Mouse (Mus musculus): ENCODE measurements around the gene Iqub.
A peak's percentile ranks its signal among the peaks of the same experiment; 100 is the strongest.

Iqub gene

GRCm38 (mm10) chr6:24514552-24515284, at the start of gene Iqub:
Gene Iqub (minus strand): TSS chr6:24515067.
- DNase-seq (ENCODE audit: low read depth, low spot score), result peak; percentile 41

DNA sequence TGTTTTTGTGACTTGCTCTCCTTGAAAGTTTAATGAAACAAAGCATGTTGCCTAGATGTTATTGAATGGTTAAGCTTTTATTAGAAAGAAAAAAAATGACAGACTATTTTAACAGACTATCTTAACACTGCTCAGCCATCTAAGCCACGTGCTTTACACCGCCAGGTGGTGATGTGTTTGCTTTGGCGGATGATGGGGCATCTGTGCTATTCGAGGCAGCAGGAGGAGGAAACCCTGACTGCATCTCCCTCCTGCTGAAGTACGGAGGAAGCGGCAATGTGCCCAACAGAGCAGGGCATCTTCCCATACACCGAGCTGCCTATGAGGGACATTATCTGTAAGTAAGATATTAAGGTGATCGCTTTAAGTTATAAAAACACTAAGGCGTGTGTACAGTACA, 49.2 kb upstream of the Iqub start:
- DNase-seq (ENCODE audit: low read depth, low spot score), result no peak

DNA sequence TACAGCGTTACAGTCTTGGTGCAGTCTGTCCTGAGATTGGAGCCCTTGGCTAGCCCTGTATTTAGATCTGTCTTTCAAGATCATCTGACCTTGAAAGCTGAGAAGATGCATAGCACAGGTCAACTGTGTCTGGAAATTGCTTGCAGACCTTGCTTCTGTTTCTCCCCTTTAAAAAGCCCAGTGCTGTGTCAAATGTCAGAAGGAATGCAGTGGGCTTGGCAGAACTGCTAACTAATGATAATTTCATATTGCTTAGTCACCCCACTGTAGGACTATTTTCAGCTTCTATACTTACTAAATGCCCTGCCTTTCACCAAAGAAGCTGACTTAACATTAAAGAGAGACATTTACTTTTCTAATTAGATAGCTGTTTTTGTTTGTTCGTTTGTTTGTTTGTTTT, 40.6 kb upstream of the Iqub start:
- DNase-seq (ENCODE audit: low read depth, low spot score), result no peak

DNA sequence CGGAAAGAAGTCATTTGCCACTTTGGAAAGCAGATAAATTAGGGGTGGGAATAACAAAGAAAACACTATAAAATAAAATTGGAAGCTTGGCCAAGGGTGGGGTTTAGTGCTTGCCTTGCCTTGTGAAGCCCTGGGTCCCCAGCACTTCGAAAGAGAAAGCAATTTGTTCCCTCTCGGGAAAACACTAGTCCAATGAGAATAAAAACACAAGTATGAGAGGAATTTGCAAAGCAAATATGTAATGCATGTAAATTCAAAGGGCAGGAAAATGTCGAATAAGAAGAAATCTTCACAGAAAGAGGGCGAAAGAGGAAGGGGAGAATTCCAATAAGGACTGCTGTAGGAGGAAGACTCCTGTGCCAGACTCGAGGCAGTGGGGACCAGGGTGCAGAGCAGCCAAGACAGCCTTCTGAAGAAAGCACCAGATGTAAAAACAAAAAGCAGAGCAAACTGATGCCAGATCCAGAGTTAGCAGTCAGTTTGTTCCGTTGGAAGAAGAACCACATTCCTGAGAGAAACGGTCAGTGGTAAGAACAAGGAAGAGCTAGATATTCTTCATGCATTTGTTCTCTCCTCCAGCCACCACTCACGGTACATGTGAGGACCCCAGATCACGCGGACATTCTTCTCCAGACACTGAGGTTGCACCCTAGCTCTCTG, 39.7 kb upstream of the Iqub start:
- DNase-seq (ENCODE audit: low read depth, low spot score), result no peak

DNA sequence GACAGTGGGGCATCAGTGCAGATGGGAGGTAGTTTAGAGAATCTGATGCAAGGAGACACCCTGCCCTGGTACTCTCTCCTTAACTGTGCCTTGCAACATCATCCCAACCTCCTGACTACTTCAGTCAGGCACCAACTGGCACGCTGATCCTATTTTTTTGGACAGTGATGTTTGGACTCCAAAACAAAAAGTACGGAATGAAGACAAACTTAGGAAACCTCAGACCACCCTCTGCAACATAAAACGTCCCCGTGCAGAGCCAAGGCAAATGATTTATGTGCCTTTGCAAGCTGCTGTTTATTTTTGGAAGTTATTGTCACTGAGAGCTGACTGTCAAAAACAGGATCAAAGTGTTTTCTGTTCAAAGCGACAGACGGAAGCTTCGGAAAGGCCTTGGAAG, 37.2 kb upstream of the Iqub start:
- no peak for DNase-seq (ENCODE audit: low read depth, low spot score)

- no peak for DNase-seq (ENCODE audit: low read depth, low spot score)
These were observed 34.9 kb upstream of the Iqub start for GRCm38 (mm10) chr6:24549801-24550200.

- no peak for DNase-seq (ENCODE audit: low read depth, low spot score)
These were observed 32.0 kb upstream of the Iqub start for GRCm38 (mm10) chr6:24546716-24547420.

DNA sequence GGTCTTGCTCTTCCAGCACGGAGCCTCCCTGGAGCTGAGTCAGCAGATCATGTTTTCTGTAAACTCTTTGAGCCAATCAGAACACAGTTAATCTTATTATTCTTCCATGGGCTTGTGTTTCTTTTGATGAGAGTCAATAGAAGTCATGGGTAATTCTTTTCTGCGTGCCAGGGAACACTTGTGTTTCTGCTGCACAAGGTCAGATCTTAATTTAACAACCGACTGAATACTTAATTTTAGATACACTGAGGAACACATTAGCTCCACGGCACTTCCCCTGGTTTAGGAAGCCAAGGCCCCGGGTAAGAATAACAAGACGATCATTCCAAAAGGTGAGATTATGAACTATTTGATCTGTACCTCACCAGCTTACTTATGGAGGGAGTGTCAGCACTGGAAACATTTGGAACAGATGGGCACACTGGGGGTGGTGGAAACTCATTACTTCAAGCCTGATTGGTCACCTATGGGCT, 28.3 kb upstream of the Iqub start:
- no peak for DNase-seq (ENCODE audit: low read depth, low spot score)

- no peak for DNase-seq (ENCODE audit: low read depth, low spot score)
These were observed 27.5 kb upstream of the Iqub start for GRCm38 (mm10) chr6:24542393-24542792.

DNA sequence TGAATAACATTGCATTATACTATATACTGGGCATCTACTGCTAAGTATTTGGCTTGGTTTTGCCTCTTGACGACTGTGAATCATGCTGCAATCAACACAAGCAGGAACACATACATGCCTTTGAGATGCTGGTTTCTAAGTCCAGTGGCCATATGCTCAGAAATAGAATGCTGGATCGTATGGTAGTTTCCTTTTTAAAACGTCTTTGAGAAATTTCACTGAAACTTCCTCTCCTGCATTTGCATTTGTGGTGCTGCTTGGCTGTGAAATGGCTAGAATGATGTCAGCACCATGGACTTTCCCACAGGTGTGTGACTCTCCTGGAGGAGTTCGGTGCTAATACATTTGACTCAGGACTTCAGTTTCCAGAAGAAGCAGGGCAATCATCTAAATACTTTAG, 25.2 kb upstream of the Iqub start:
- DNase-seq (ENCODE audit: low read depth, low spot score), result no peak

- DNase-seq (ENCODE audit: low read depth, low spot score), result no peak
These were observed 23.6 kb upstream of the Iqub start for GRCm38 (mm10) chr6:24538435-24538834.

DNA sequence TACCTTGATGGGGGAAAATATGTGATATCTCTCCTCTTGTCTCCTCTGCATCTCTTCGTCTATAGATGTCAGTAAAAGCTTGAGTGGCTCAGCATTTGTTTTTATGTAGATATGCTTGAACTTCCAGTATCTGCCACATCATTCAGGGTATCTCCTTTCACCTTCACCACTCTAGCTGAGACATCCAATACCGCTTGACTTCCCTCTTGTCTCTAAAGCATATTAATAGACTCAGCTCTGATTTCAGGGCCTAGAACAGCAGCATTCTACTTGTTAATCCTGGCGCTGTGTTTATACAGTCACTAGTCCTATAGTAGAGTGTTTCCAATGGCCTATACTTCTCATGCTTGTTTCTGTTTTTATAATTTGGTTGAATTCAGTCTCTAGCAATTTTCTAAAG, 17.9 kb upstream of the Iqub start:
- no peak for DNase-seq (ENCODE audit: low read depth, low spot score)

GRCm38 (mm10) chr6:24530711-24531420, 16.0 kb upstream of the Iqub start:
- DNase-seq (ENCODE audit: low read depth, low spot score), result no peak

DNA sequence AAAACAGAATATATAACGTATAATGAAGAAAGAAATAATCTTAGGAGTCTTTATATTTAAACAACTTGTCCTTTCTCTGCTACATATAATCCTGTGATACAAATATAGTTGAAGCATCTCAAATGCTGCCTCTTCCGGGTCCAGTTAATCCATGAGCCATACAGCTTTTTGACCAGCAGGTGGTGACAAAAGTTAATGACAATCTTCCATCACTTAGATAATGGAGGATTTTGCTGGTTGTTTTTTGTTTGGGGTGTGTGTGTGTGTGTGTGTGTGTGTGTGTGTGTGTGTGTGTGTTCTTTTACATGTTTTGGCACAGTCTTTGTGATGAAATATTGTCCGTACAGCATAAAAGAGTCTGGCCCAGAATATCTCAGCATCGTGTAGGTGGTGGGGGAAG, 15.3 kb upstream of the Iqub start:
- DNase-seq (ENCODE audit: low read depth, low spot score), result peak; percentile 64

DNA sequence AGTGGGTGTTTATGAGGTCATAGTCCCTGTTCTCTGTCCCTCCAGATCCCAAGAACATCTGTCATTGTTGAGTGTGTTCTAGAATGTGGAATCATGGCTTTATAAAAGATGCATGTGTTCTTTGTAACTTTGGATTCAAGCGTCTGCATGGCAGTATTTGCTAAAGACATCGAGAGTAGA, 13.1 kb upstream of the Iqub start, which contains the start of gene Asb15:
TSS of gene Asb15 (plus strand) at position 81 of the 180 bp plus-strand sequence.
- no peak for DNase-seq (ENCODE audit: low read depth, low spot score)

- peak; percentile 99 for DNase-seq (ENCODE audit: low read depth, low spot score)
These were observed 12.5 kb upstream of the Iqub start, which contains the start of gene Ndufa5 for GRCm38 (mm10) chr6:24527155-24528063. Gene Ndufa5 (minus strand): TSS chr6:24528013.

GRCm38 (mm10) chr6:24525705-24526104, 10.8 kb upstream of the Iqub start:
- DNase-seq (ENCODE audit: low read depth, low spot score), result no peak

DNA sequence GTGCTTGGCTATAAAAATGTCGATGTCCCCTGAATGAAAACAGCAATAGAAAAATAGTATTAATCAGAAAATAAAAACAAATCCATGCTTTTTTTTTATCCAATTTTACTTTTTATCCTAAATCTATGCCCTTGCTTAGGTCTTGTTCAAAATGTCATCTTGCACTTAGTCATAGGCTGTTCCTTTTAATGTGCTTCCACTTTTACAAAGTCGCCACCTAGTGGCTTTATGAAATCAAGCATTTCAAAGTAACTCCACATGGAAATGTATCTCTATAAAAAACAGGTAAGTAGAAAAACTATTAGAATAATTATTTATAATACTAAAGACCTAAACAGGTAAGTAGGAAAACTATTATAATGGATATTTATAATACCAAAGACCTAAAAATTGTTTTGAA, 1.3 kb upstream of the Iqub start:
- peak; percentile 33 for DNase-seq (ENCODE audit: low read depth, low spot score)

GRCm38 (mm10) chr6:24504141-24504540, 10.7 kb downstream of the Iqub start:
- DNase-seq (ENCODE audit: low read depth, low spot score), result no peak

DNA sequence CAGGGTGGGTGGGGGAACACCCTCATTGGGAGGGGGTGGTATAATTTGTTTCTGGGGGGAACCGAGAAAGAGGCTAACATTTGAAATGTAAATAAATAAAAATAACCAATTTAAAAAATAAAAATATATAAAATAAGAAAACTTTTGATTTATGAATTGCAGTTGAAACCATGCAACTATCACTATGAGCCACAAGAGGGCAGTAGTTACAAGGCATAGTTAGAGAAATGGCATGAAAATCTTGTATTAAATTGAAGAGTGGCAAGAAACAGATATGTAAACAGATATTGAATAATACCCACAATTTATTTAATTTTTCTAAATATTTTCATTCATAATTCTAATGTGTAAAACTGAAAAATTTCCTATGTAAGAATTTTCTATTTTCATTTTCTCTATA, 24.5 kb downstream of the Iqub start:
- no peak for DNase-seq (ENCODE audit: low read depth, low spot score)

DNA sequence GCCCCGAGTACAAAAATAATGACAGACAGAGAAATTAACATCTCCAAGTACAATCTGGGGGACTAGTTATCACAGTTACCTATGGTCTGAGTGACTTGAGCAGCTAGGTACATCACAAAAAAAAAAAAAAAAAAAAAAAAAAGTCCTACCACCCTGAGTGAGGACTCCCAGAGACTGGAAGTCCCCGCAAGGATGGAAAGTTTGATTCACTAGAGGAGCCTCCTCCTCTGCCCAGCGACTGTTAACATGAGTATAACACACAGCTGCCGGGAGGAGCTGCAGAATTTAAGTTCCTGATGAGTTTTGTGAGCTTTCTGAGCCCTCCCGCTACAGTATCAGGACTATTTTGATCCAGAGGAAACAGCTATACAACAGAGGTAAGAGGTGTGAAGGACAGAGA, 28.3 kb downstream of the Iqub start:
- DNase-seq (ENCODE audit: low read depth, low spot score), result no peak
